Mouse (Mus musculus) E14TG2a.4 (cell line): ENCODE data around the gene Tubb4a.

ENCODE experiments used
- H3K27me3 ChIP-seq: 2 replicates; pipeline ENCODE4 v1.6.1; 2014; ENCODE audit warnings: low read length, control low read depth; ENCODE audit not compliant: insufficient read depth
- H3K36me3 ChIP-seq: 2 replicates; pipeline ENCODE4 v1.6.1; 2014; ENCODE audit warnings: low read length, control low read depth; ENCODE audit not compliant: insufficient read depth
- H3K4me1 ChIP-seq: replicated peaks from 2 replicates; pipeline ENCODE4 v1.6.1; 2014; ENCODE audit warnings: low read depth, low read length, control low read depth
- H3K4me3 ChIP-seq: replicated peaks from 2 replicates; pipeline ENCODE4 v1.5.1; 2014; ENCODE audit warnings: mild to moderate bottlenecking, low read length
- H3K9me3 ChIP-seq: 2 replicates; pipeline ENCODE4 v1.6.1; 2014; ENCODE audit warnings: low read length, control low read depth
- CTCF ChIP-seq: conservative IDR thresholded peaks from 2 replicates; pipeline ENCODE4 v1.5.1; 2014; ENCODE audit warnings: low read length
- NANOG ChIP-seq: IDR thresholded peaks from 2 replicates; pipeline ENCODE4 v1.6.1; 2014; ENCODE audit warnings: borderline replicate concordance, low read length, mixed read lengths
- POU5F1 ChIP-seq: IDR thresholded peaks from 2 replicates; pipeline ENCODE4 v1.6.1; 2014; ENCODE audit warnings: low read length, borderline replicate concordance

Gene Tubb4a

DNA sequence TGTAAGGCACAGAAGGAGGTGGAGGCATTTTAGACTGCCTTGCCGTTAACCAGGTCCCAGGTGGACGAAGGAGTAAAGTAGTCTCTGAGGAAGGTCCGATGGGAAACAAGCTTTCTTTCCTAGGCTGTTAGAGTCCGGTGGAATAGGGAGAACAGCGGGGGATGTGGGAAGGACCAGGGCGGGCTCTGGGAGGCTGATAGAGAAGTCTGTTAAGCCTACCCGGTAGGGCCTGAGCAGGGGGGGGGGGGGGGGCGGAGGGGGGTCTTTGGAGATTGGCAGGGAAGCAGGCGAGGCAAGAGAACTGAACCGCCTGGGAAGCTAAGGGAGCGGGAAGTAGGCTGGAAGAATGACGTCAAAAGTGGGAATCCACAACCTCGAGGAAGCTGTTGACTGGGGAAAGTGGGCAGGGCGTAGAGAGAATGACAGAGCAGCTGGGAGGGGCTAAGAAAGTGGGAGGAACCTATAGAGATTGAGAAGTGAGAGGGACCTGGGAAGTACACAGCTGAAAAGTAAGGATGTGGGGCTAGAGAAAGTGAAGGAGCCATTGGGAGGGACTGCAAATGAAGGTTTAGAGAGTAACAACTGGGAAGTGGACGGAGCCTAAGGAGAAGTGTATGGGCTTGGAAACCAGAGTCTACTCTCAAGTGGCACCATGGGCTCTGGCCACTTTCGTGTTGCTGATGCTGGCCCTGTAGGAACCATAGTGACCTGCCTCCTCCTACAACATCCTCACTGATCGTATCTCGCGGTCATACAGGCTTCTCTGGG, 8.5 kb upstream of the Tubb4a start:
- Histone ChIP-seq H3K4me3 (peak overlapping the region; percentile 67), H3K4me1 (peaks cover 43% of the 10 kb centered on the region), H3K27me3 (peaks cover 23% of the 10 kb centered on the region), H3K36me3 (no peaks in the 10 kb centered on the region), H3K9me3 (no peaks in the 10 kb centered on the region)
- TF ChIP-seq NANOG (no peak), POU5F1 (no peak), CTCF (no peak)

- no peak for TF ChIP-seq NANOG
- no peak for TF ChIP-seq CTCF
- TF ChIP-seq POU5F1, result no peak
- H3K4me3 ChIP-seq, result no peak overlapping the region
- peaks cover 28% of the 10 kb centered on the region for H3K4me1 ChIP-seq
- peaks cover 39% of the 10 kb centered on the region for H3K27me3 ChIP-seq
- H3K9me3 ChIP-seq, result no peaks in the 10 kb centered on the region
- H3K36me3 ChIP-seq, result no peaks in the 10 kb centered on the region
Measured at GRCm38 (mm10) chr17:57094222-57094621, 6.6 kb upstream of the Tubb4a start.

DNA sequence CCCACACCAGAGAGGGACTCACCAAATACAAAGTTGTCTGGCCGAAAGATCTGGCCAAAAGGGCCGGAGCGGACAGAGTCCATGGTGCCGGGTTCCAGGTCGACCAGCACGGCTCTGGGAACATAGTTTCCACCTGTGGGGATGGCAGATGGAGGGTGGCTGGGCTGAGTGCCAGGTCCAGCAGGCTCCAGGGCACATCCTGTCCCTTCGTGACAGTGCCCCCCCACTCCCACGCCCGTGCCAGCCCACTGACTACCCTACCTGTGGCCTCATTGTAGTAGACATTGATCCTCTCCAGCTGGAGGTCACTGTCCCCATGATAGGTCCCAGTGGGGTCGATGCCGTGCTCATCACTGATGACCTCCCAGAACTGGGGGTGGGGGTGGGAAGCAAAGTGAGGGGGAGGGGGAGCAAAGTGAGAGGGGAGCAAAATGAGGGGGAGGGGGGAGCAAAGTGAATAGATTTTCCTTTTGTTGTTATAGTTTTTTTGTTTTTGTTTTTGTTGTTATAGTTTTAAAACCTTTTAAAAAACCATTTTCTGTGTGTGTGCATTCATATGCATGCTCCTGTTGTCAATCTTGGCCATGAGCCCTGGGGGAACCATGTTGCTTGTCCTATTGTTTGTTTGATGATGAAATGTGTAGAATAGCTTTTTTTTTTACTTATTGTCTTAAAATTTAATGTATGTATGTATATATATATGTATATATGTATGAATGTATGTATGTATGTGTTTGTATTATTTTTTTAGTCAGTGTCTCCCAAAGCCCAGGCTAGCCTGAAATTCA, 1.4 kb downstream of the Tubb4a start:
- TF ChIP-seq CTCF, result no peak
- TF ChIP-seq NANOG, result no peak
- no peak for TF ChIP-seq POU5F1
- Histone ChIP-seq H3K27me3 (peaks cover 72% of the 10 kb centered on the region), H3K4me3 (no peak overlapping the region), H3K4me1 (peaks cover 19% of the 10 kb centered on the region), H3K9me3 (no peaks in the 10 kb centered on the region), H3K36me3 (no peaks in the 10 kb centered on the region)

- no peak overlapping the region for H3K4me3 ChIP-seq
- no peaks in the 10 kb centered on the region for H3K9me3 ChIP-seq
- H3K4me1 ChIP-seq, result peaks cover 48% of the 10 kb centered on the region
- TF ChIP-seq NANOG, result no peak
- no peak for TF ChIP-seq CTCF
- no peak for TF ChIP-seq POU5F1
- H3K27me3 ChIP-seq, result peaks cover 45% of the 10 kb centered on the region
- H3K36me3 ChIP-seq, result no peaks in the 10 kb centered on the region
Measured at GRCm38 (mm10) chr17:57082481-57082880, 5.1 kb downstream of the Tubb4a start.

- Histone ChIP-seq H3K36me3 (no peaks in the 10 kb centered on the region), H3K4me1 (peaks cover 43% of the 10 kb centered on the region), H3K27me3 (peaks cover 44% of the 10 kb centered on the region), H3K4me3 (no peak overlapping the region; the same call in 1 of the 2 replicates), H3K9me3 (no peaks in the 10 kb centered on the region)
- no peak for TF ChIP-seq POU5F1
- TF ChIP-seq CTCF, result no peak
- no peak for TF ChIP-seq NANOG
Measured at GRCm38 (mm10) chr17:57081234-57081842, 6.2 kb downstream of the Tubb4a start.

- Histone ChIP-seq H3K4me1 (peaks cover 43% of the 10 kb centered on the region), H3K36me3 (no peaks in the 10 kb centered on the region), H3K4me3 (no peak overlapping the region), H3K27me3 (peaks cover 39% of the 10 kb centered on the region), H3K9me3 (no peaks in the 10 kb centered on the region)
- no peak for TF ChIP-seq CTCF
- no peak for TF ChIP-seq POU5F1
- no peak for TF ChIP-seq NANOG
Measured at GRCm38 (mm10) chr17:57079919-57080318, 7.7 kb downstream of the Tubb4a start.

DNA sequence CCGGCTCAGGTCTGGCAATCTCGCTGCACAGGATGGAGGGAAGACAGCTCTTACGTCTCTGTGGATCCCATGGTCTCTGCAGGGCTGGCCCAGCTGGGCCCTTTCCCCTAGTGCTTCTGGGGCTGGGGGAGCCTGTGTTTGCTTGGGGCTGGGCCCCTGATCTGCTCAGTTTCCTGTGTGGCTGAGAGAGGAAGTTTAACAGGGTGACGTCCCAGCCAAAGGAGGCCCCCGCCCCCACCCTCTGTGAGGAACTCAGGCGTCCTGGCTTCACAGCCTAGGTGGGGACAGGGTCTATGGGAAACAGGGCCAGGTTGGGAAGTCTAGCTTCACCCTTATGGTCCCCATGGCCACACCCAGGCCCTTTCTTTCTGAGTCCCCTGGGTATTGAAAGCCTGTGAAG, 9.2 kb downstream of the Tubb4a start, which contains the start of gene Dennd1c:
Dennd1c (minus strand) TSS at position 179 of the 400 bp plus-strand sequence.
- peaks cover 35% of the 10 kb centered on the region for H3K27me3 ChIP-seq
- peaks cover 53% of the 10 kb centered on the region for H3K4me1 ChIP-seq
- H3K4me3 ChIP-seq, result no peak within 1 kb of the TSS
- no peak for TF ChIP-seq NANOG
- no peak for TF ChIP-seq POU5F1
- no peaks in the 10 kb centered on the region for H3K9me3 ChIP-seq
- no peaks in the 10 kb centered on the region for H3K36me3 ChIP-seq

DNA sequence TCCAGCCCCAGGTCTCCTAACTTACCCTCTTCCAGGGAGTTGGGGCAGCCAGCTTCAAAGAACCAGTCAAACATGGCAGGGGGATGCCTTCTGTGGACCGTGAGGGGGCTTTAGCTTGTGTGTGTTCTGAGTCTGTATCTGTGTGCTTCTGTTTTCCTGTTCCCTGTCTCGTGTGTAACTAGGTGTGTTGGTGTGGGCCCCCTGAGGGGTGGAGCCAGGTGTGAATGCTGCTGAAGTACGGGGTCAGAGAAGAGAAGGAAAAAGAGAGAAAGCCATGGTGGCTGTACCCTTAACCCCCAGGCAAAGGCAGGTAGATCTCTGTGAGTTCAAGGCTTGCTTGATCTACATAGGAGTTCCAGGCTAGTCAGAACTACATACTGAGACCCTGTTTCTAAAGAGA, 10.7 kb downstream of the Tubb4a start:
- TF ChIP-seq CTCF, result no peak
- no peak for TF ChIP-seq POU5F1
- no peak for TF ChIP-seq NANOG
- peaks cover 61% of the 10 kb centered on the region for H3K4me1 ChIP-seq
- H3K4me3 ChIP-seq, result no peak overlapping the region
- peaks cover 41% of the 10 kb centered on the region for H3K27me3 ChIP-seq
- no peaks in the 10 kb centered on the region for H3K9me3 ChIP-seq
- H3K36me3 ChIP-seq, result no peaks in the 10 kb centered on the region
